Mouse (Mus musculus) hindbrain, postnatal 0 days (tissue): Measurements from ENCODE around the gene Phldb2. TPM values are rescaled to one million over a fixed set of nuclear protein-coding genes. Genes with fewer than 3 reads are reported as not detected.

Source experiments
- ATAC-seq: fragments of 200-750 bp; cut with Nextera tagmentation; 2 replicates; pipeline ENCODE4 v1.8.0; 2017; ENCODE audit warnings: mild to moderate bottlenecking, moderate TSS enrichment, moderate library complexity
- DNase-seq: peaks from one replicate; pipeline ENCODE4 v3.0.0-alpha.2; 2015; ENCODE audit warnings: low spot score
- H3K27ac ChIP-seq: fragments of 300-500 bp; sonication (generic); 2 replicates; pipeline ENCODE4 v1.5.1; 2014; ENCODE audit warnings: mild to moderate bottlenecking
- H3K27me3 ChIP-seq: fragments of 300-500 bp; sonication (generic); 2 replicates; pipeline ENCODE4 v1.6.1; 2014; ENCODE audit warnings: low read length, mixed read lengths; ENCODE audit not compliant: insufficient read depth
- H3K36me3 ChIP-seq: fragments of 300-500 bp; sonication (generic); 2 replicates; pipeline ENCODE4 v1.6.1; 2014; ENCODE audit warnings: low read length, mixed read lengths; ENCODE audit not compliant: insufficient read depth
- H3K4me1 ChIP-seq: fragments of 300-500 bp; sonication (generic); 2 replicates; pipeline ENCODE4 v1.6.1; 2014; ENCODE audit warnings: antibody characterized with exemption, low read length, mixed read lengths; ENCODE audit not compliant: insufficient read depth
- H3K4me2 ChIP-seq: fragments of 300-500 bp; sonication (generic); 2 replicates; pipeline ENCODE4 v1.6.1; 2014; ENCODE audit warnings: low read depth, mild to moderate bottlenecking, low read length, moderate library complexity, mixed read lengths
- H3K4me3 ChIP-seq: fragments of 300-500 bp; sonication (generic); 2 replicates; pipeline ENCODE4 v1.5.1; 2014; ENCODE audit warnings: low read length
- H3K9ac ChIP-seq: fragments of 300-500 bp; sonication (generic); replicated peaks from 2 replicates; pipeline ENCODE4 v1.6.1; 2014; ENCODE audit warnings: mild to moderate bottlenecking, low read length, moderate library complexity, mixed read lengths
- H3K9me3 ChIP-seq: fragments of 300-500 bp; sonication (generic); 2 replicates; pipeline ENCODE4 v1.6.1; 2016; ENCODE audit warnings: low read length, mixed read lengths
- CTCF ChIP-seq: IDR thresholded peaks from 2 replicates; pipeline ENCODE4 v1.5.1; 2016; ENCODE audit warnings: antibody characterized with exemption, control low read depth, low read depth
- WGBS: fragments of 180-500 bp; shearing (Covaris S2); extraction: QIAGEN DNeasy Blood & Tissue Kit; methylation state at CpG from one replicate; pipeline ENCODE4 v1.1.7; 2014; 5-methylcytosine and 5-hydroxymethylcytosine counted together
- polyA plus RNA-seq: library from polyadenylated mRNA; unstranded; fragments of >200 nt; fragmentation: Nextera tagmentation; extraction: Ambion mirVana; gene quantifications from 2 replicates; pipeline ENCODE4 v1.2.1, GENCODE M21; 2015
- total RNA-seq: library from RNA; depleted of rRNA; stranded (reverse); fragments of >200 nt; gene quantifications from 2 replicates; pipeline ENCODE4 v1.2.3, GENCODE M21; 2014

Phldb2 gene
- total and polyA plus RNA-seq, 2 experiments from 2014 or later: 4.5 to 7.2 TPM

DNA sequence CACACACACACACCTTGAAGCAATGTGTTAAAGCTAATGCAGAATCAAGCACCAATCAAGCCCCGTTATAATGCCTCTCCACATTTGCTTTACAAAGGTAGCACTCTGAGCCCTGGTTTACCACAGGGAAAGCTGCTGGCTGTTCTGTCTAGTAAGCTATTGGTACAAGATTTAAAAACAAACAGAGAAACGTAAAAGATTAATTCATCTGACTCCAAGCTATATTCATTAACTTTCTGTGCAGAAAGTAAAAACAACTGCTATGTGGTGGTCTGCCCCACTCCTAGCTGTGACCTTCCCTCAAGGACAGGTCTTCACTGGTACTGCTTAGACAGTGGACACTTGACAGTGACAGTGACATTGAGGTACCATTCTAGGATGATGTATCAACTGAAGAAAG is 69.2 kb downstream of the Phldb2 start:
- Histone ChIP-seq H3K27me3 (no peaks in the 10 kb centered on the region), H3K9ac (no peak overlapping the region)
- no peak for ATAC-seq

GRCm38 (mm10) chr16:45881177-45881832 is 72.1 kb downstream of the Phldb2 start:
- Histone ChIP-seq H3K36me3 (no peaks in the 10 kb centered on the region), H3K27ac (no peak overlapping the region), H3K27me3 (no peaks in the 10 kb centered on the region), H3K9me3 (no peaks in the 10 kb centered on the region), H3K4me3 (no peak overlapping the region), H3K9ac (no peak overlapping the region), H3K4me1 (no peaks in the 10 kb centered on the region), H3K4me2 (no peak overlapping the region)
- no peak for ATAC-seq
- no peak for TF ChIP-seq CTCF
- 75% methylated on average over 7 of the region's 7 CpGs for WGBS
- DNase-seq: no peak

More for the DNA sequence above, 69.2 kb downstream of the Phldb2 start:
- Histone ChIP-seq H3K27ac (no peak overlapping the region), H3K36me3 (no peaks in the 10 kb centered on the region), H3K9me3 (no peaks in the 10 kb centered on the region), H3K4me2 (no peak overlapping the region), H3K4me3 (no peak overlapping the region), H3K4me1 (no peaks in the 10 kb centered on the region)
- no peak for DNase-seq
- WGBS: 82% methylated on average over 2 of the region's 2 CpGs
- TF ChIP-seq CTCF: no peak

- Histone ChIP-seq H3K9ac (no peak overlapping the region), H3K27ac (no peak overlapping the region), H3K9me3 (no peaks in the 10 kb centered on the region), H3K36me3 (no peaks in the 10 kb centered on the region), H3K4me2 (no peak overlapping the region), H3K4me1 (no peaks in the 10 kb centered on the region), H3K4me3 (no peak overlapping the region), H3K27me3 (no peaks in the 10 kb centered on the region)
- WGBS: 85% methylated on average over 6 of the region's 6 CpGs
- ATAC-seq (no peak), DNase-seq (no peak)
- TF ChIP-seq CTCF: no peak
Measured at GRCm38 (mm10) chr16:45880101-45880751, 73.2 kb downstream of the Phldb2 start.

DNA sequence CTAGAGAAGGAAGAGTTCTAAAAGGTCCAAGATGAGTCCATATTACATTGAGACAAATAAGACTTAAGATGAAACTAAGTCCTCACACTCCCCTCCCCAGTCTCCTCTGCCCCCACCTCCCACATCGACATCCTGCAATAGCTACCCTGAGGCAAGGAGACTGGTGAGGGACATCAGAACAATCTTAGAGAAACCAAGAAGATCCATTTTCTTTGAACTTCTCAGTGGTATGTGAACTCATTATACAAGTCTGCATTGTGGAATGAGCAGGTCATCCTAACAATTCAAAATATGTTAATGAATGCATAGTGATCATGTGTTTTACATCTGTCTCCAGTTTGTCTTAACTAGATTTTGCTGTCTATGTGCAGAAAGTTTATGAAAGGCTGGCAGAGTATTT is 75.7 kb downstream of the Phldb2 start:
- Histone ChIP-seq H3K4me3 (no peak overlapping the region), H3K27me3 (no peaks in the 10 kb centered on the region), H3K9me3 (no peaks in the 10 kb centered on the region), H3K4me1 (no peaks in the 10 kb centered on the region), H3K9ac (no peak overlapping the region), H3K36me3 (no peaks in the 10 kb centered on the region), H3K4me2 (no peak overlapping the region), H3K27ac (no peak overlapping the region)
- DNase-seq (no peak), ATAC-seq (no peak)
- no peak for TF ChIP-seq CTCF
- 83% methylated on average over 1 of the region's 1 CpGs for WGBS

DNA sequence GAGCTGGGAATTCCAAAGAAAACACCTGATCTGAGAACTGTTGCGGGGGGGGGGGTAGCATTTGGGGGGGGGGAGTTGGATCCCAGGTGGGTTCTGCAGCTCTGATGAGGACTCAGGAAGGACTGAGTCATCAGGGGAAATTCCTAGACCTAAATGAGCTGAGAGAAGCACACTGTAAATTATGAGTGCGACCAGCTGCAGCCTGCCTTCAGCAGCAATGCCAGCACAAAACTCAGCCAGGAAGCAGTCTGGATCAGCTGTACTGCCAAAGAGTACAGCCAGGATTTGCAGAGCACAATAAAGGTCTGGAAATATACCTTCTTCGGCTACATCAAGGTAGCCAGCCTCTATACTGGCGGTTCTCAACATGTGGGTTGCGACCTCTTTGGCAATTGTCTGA is 76.2 kb downstream of the Phldb2 start:
- Histone ChIP-seq H3K9me3 (no peaks in the 10 kb centered on the region), H3K4me1 (no peaks in the 10 kb centered on the region), H3K4me2 (no peak overlapping the region), H3K9ac (no peak overlapping the region), H3K36me3 (no peaks in the 10 kb centered on the region), H3K27me3 (no peaks in the 10 kb centered on the region), H3K27ac (no peak overlapping the region), H3K4me3 (no peak overlapping the region)
- WGBS: 86% methylated on average over 5 of the region's 5 CpGs
- ATAC-seq (no peak), DNase-seq (no peak)
- TF ChIP-seq CTCF: no peak

- Histone ChIP-seq H3K4me1 (no peaks in the 10 kb centered on the region), H3K4me3 (no peak overlapping the region), H3K27me3 (no peaks in the 10 kb centered on the region), H3K27ac (no peak overlapping the region), H3K9me3 (no peaks in the 10 kb centered on the region), H3K4me2 (no peak overlapping the region), H3K36me3 (no peaks in the 10 kb centered on the region), H3K9ac (no peak overlapping the region)
- ATAC-seq (no peak), DNase-seq (no peak)
- TF ChIP-seq CTCF: no peak
- 77% methylated on average over 4 of the region's 4 CpGs for WGBS
Measured at GRCm38 (mm10) chr16:45873397-45873796, 80.0 kb downstream of the Phldb2 start.
